Mouse (Mus musculus): Measurements from ENCODE around the gene Rnase2b. TPM values are rescaled to one million over a fixed set of nuclear protein-coding genes. Genes with fewer than 3 reads are reported as not detected.
"Not testable (repeated sequence)": the region's sequence is repeated elsewhere in the genome, so short reads cannot be mapped to it uniquely, and the experiment has no call there.

Gene Rnase2b
- polyA plus RNA-seq, 1 experiment = not detected

DNA sequence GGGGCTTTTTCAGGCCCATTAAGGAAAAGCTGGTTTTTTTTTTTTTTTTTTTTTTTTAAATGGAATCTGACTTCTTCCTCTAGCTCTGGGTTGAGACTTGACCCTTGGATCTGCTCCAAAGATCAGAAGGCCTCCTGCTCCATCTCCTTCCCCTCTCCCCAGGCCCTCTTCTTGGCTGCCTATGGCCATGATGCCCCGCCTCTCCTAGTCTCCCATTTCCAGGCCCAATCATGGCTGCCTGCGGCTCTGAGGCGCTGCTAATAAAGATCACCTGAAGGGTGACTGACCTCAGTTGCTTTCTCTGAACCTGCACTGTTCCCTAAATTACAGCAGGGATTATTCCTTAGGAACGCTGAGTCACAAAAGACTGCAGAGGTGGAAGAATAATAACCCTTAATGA lies 11.8 kb downstream of the Rnase2b start:
- Histone ChIP-seq H3K4me3 (ENCODE audit: insufficient read depth, low read length) (no peak overlapping the region), H3K27ac (ENCODE audit: insufficient read depth, low read depth, low read length) (no peak overlapping the region), H3K4me1 (ENCODE audit: control insufficient read depth, insufficient read depth, low read length) (peaks cover 3% of the 10 kb centered on the region)
- TF ChIP-seq POLR2A (IDR thresholded peaks at IDR 0.05; ENCODE audit: borderline replicate concordance, low read depth, low read length) (no peak), CTCF (IDR thresholded peaks at IDR 0.05; ENCODE audit: low read depth, low read length) (no peak)

DNA sequence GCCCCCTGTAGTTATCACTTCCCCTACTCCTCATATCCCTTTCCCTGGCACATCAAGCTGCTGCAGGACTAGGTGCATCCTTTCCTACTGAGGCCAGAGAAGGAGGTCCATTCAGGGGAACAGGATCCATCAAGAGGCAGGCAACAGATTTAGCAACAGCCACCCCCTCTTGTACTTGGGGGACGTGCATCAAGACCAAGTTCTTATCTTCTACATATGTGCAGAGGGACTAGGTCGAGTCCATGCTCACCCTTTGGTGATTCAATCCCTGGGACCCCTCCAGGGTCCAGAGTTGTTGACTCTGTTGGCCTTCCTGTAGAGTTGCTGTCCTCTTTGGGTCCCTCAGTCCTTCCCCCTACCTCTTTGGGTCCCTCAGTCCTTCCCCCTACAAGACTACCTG lies 19.0 kb downstream of the Rnase2b start:
- not testable (repeated sequence) for H3K27ac ChIP-seq (ENCODE audit: insufficient read depth, low read depth, low read length); H3K4me3 ChIP-seq (ENCODE audit: insufficient read depth, low read length)
- H3K4me1 ChIP-seq (ENCODE audit: control insufficient read depth, insufficient read depth, low read length) = peaks cover 13% of the 10 kb centered on the region

DNA sequence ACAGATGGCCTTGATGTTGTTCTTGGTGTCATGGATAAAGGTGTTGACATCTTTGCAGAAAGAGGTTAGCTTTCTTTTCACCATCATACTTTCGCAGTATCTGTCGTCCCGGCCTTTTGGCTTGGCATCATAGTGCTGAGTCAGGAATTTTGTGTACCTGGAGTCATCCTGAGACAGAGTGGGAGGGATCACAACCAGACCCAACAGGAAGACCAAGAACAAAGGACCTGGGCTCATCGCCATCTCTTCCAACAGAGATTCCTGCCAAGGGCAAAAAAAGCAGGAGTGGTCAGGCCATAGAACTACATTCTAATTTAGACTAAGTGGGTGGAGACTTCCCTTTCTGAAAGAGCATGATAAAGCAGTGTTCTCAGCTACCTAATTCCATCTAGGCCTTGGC lies 33.6 kb downstream of the Rnase2b start:
- no peak for TF ChIP-seq POLR2A (IDR thresholded peaks at IDR 0.05; ENCODE audit: borderline replicate concordance, low read depth, low read length)
- H3K4me3 ChIP-seq (ENCODE audit: insufficient read depth, low read length) = no peak overlapping the region

DNA sequence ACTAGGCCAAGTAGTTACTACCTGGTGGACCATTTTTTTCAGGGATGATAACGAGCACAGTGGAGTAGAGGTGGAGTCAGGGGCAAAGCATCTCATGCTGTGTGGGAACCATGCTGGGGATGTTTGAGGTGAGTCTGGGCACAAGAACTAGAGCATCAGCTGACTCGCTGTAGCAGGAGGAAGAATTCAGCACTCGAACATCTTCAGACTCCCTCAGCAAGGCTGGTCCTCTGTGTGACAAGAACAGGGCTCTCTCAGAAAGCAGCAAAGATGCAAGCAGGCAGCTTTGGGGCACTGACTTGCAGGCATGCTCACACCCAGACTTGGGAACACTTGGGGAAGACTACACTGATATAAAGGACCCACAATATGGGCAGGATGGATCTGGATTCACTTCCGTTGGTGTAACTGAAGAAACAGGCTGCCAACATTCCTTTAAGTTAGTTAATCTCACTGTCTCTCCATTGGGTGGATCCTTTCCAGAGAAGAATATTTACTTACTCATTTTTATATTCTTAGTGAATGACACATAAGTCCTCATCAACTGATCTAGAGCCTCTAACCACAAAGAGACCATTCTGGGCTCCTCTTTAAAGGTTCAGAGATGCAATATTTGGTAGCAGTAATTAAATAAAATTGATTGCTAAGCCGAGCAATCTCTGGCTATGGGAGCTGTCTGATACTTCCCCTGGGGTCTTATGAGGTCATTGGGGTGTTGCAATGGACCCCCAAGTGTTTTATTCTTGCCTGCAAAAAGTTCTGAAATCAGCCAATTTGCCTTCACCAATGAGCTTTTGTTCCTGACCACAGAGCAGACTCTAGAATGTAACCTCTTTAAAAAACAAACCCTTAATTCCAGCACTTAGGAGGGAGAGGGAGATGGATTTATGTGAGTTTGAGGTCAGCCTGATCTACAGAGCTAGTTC lies 37.3 kb downstream of the Rnase2b start, which contains the start of gene Ang2:
TSS of gene Ang2 (minus strand) at position 51 of the 926 bp plus-strand sequence.
- H3K27ac ChIP-seq (ENCODE audit: insufficient read depth, low read depth, low read length) = peak within 1 kb of the TSS; percentile 22; the same call in 1 of the 2 replicates
- H3K4me1 ChIP-seq (ENCODE audit: control insufficient read depth, insufficient read depth, low read length) = peaks cover 19% of the 10 kb centered on the region
- no peak within 1 kb of the TSS for H3K4me3 ChIP-seq (ENCODE audit: insufficient read depth, low read length)
- no peak for TF ChIP-seq CTCF (IDR thresholded peaks at IDR 0.05; ENCODE audit: low read depth, low read length)
- no peak for TF ChIP-seq POLR2A (IDR thresholded peaks at IDR 0.05; ENCODE audit: borderline replicate concordance, low read depth, low read length)

More for the DNA sequence above, 33.6 kb downstream of the Rnase2b start:
- Histone ChIP-seq H3K27ac (ENCODE audit: insufficient read depth, low read depth, low read length) (no peak overlapping the region), H3K4me1 (ENCODE audit: control insufficient read depth, insufficient read depth, low read length) (peaks cover 21% of the 10 kb centered on the region)

DNA sequence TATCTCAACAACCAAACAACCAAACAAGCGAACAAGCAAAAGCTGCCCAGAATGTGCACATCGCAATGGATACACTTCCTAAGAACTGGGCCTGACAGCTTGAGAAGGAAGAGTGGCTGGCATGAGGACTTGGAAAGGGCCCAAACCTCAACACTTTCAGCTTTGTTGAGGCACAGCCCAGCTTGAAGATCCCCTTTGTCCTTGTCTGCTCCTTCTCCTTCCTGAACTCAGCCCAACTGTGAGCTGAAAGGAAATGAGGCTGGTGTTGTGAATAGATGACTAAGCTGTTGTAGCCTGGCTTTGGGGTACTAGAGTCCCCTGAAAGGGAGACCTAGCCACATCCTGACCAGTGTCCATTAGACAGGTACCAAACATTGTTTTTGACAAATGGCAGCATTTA lies 38.0 kb downstream of the Rnase2b start:
- peaks cover 19% of the 10 kb centered on the region for H3K4me1 ChIP-seq (ENCODE audit: control insufficient read depth, insufficient read depth, low read length)
- no peak overlapping the region for H3K4me3 ChIP-seq (ENCODE audit: insufficient read depth, low read length)
- TF ChIP-seq CTCF (IDR thresholded peaks at IDR 0.05; ENCODE audit: low read depth, low read length) (no peak), POLR2A (IDR thresholded peaks at IDR 0.05; ENCODE audit: borderline replicate concordance, low read depth, low read length) (no peak)
- H3K27ac ChIP-seq (ENCODE audit: insufficient read depth, low read depth, low read length) = peak overlapping the region; percentile 22; the same call in 1 of the 2 replicates

DNA sequence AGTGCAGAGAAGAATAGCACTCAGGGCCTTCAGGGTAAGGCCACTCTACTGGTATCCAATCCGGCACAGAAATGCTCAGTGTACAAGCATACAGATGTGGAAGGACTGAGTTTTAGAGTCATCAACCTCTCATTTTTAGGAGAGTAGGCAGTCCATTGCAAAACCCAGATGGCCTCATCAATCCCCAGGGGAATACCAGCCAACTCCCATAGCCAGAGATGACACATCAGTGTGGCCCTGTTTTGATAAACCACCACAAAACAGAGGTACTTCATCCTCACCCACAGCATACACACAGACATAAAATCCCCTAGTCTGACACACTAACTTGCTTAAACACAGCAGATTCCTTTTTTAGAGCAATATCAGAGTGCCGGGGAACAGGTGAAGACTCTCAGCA lies 38.4 kb downstream of the Rnase2b start:
- Histone ChIP-seq H3K4me3 (ENCODE audit: insufficient read depth, low read length) (no peak overlapping the region), H3K4me1 (ENCODE audit: control insufficient read depth, insufficient read depth, low read length) (peaks cover 19% of the 10 kb centered on the region), H3K27ac (ENCODE audit: insufficient read depth, low read depth, low read length) (0 out of 2 replicates have a peak overlapping the region, but pooled peaks have one; percentile 4)
- TF ChIP-seq POLR2A (IDR thresholded peaks at IDR 0.05; ENCODE audit: borderline replicate concordance, low read depth, low read length) (no peak), CTCF (IDR thresholded peaks at IDR 0.05; ENCODE audit: low read depth, low read length) (no peak)

DNA sequence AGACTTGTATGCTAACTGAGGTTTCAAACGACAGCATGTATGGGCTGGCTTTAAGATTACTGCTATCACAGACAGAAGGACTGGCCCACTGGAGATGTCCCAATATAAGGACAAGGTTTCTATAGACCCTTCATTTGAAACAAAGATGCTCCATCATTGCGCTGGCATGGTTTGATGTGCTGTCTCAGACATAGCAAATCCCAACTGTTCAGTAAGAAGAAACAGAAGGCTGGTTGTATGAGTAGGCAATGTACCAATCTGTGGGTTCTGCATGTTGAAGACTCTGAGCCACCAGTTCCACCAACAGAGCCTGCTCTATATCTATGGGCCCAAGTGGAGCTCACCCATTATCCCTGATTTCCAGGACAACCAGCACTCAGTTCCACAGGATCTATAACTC lies 41.1 kb downstream of the Rnase2b start, which contains the start of gene Ear14:
TSS of gene Ear14 (plus strand) at position 277 of the 400 bp plus-strand sequence.
- TF ChIP-seq POLR2A (IDR thresholded peaks at IDR 0.05; ENCODE audit: borderline replicate concordance, low read depth, low read length) (no peak), CTCF (IDR thresholded peaks at IDR 0.05; ENCODE audit: low read depth, low read length) (no peak)

More for the DNA sequence above, 41.1 kb downstream of the Rnase2b start, which contains the start of gene Ear14:
- Histone ChIP-seq H3K27ac (ENCODE audit: insufficient read depth, low read depth, low read length) (no peak within 1 kb of the TSS), H3K4me1 (ENCODE audit: control insufficient read depth, insufficient read depth, low read length) (peaks cover 19% of the 10 kb centered on the region), H3K4me3 (ENCODE audit: insufficient read depth, low read length) (no peak within 1 kb of the TSS)

Other genes with a start within 250 kb of the Rnase2b start
- 51.1 and 57.9 TPM in 2 replicates for gene Osgep, start 237.4 kb upstream of the Rnase2b start, polyA plus RNA-seq (2012; ENCODE audit: insufficient read depth, insufficient read length, missing spikeins)
- 16.7 and 21.3 TPM in 2 replicates for gene Apex1, start 237.3 kb upstream of the Rnase2b start, polyA plus RNA-seq (2012; ENCODE audit: insufficient read depth, insufficient read length, missing spikeins)
- 131 and 158 TPM in 2 replicates for gene Pip4p1, start 231.4 kb upstream of the Rnase2b start, polyA plus RNA-seq (2012; ENCODE audit: insufficient read depth, insufficient read length, missing spikeins)
- 219 and 232 TPM in 2 replicates for gene Pnp, start 231.2 kb upstream of the Rnase2b start, polyA plus RNA-seq (2012; ENCODE audit: insufficient read depth, insufficient read length, missing spikeins)
- 7.7 and 45.7 TPM in 2 replicates for gene Gm49342, start 217.7 kb upstream of the Rnase2b start, polyA plus RNA-seq (2012; ENCODE audit: insufficient read depth, insufficient read length, missing spikeins)
- gene Pnp2, start 206.3 kb upstream of the Rnase2b start, polyA plus RNA-seq (2012; ENCODE audit: insufficient read depth, insufficient read length, missing spikeins) = 1.7 and 4.5 TPM in 2 replicates
- not detected in 2 replicates for gene Rnase10, start 154.5 kb upstream of the Rnase2b start, polyA plus RNA-seq (2012; ENCODE audit: insufficient read depth, insufficient read length, missing spikeins)
- not detected in 2 replicates for gene Rnase9, start 120.4 kb upstream of the Rnase2b start, polyA plus RNA-seq (2012; ENCODE audit: insufficient read depth, insufficient read length, missing spikeins)
- not detected in 2 replicates for gene Rnase11, start 112.1 kb upstream of the Rnase2b start, polyA plus RNA-seq (2012; ENCODE audit: insufficient read depth, insufficient read length, missing spikeins)
- gene Rnase12, start 104.6 kb upstream of the Rnase2b start, polyA plus RNA-seq (2012; ENCODE audit: insufficient read depth, insufficient read length, missing spikeins) = not detected in 2 replicates
- gene Olfr750, start 87.8 kb upstream of the Rnase2b start, polyA plus RNA-seq (2012; ENCODE audit: insufficient read depth, insufficient read length, missing spikeins) = not detected in 2 replicates
- 164 and 169 TPM in 2 replicates for gene Rnase4, start 71.2 kb upstream of the Rnase2b start, polyA plus RNA-seq (2012; ENCODE audit: insufficient read depth, insufficient read length, missing spikeins)
- gene Ang, start 71.1 kb upstream of the Rnase2b start, polyA plus RNA-seq (2012; ENCODE audit: insufficient read depth, insufficient read length, missing spikeins) = 31.9 and 39.4 TPM in 2 replicates
- not detected in 2 replicates for gene Eddm3b, start 47.8 kb upstream of the Rnase2b start, polyA plus RNA-seq (2012; ENCODE audit: insufficient read depth, insufficient read length, missing spikeins)
- 25.6 and 26.6 TPM in 2 replicates for gene Rnase6, start 38.4 kb upstream of the Rnase2b start, polyA plus RNA-seq (2012; ENCODE audit: insufficient read depth, insufficient read length, missing spikeins)
- gene Rnase1, start 15.5 kb upstream of the Rnase2b start, polyA plus RNA-seq (2012; ENCODE audit: insufficient read depth, insufficient read length, missing spikeins) = not detected in 2 replicates
- not detected in 2 replicates for gene Ang2, start 36.9 kb downstream of the Rnase2b start, polyA plus RNA-seq (2012; ENCODE audit: insufficient read depth, insufficient read length, missing spikeins)
- gene Ear14, start 41.1 kb downstream of the Rnase2b start, polyA plus RNA-seq (2012; ENCODE audit: insufficient read depth, insufficient read length, missing spikeins) = not detected in 2 replicates
- gene Rnase2a, start 93.9 kb downstream of the Rnase2b start, polyA plus RNA-seq (2012; ENCODE audit: insufficient read depth, insufficient read length, missing spikeins) = not detected in 2 replicates
- gene Gm7247, start 199.5 kb downstream of the Rnase2b start, polyA plus RNA-seq (2012; ENCODE audit: insufficient read depth, insufficient read length, missing spikeins) = not detected in 2 replicates
- gene Vmn2r88, start 248.6 kb downstream of the Rnase2b start, polyA plus RNA-seq (2012; ENCODE audit: insufficient read depth, insufficient read length, missing spikeins) = not detected in 2 replicates

Data from bone marrow macrophage, adult 2 months (primary cell).